Mouse (Mus musculus) T-helper 17 cell (primary cell): ENCODE measurements around the gene Rgr.

Experiments used
- in situ Hi-C, 2 experiments: fragments of 300-600 bp; cut with MboI, MseI; formaldehyde crosslinking; loops; 1 replicate in 1 of 2; 2 replicates in 1 of 2; pipeline ENCODE4 v1.15.1; 2025; ENCODE audit warnings: high pct_unique_total_duplicates in 2 of 2

Rgr gene

DNA sequence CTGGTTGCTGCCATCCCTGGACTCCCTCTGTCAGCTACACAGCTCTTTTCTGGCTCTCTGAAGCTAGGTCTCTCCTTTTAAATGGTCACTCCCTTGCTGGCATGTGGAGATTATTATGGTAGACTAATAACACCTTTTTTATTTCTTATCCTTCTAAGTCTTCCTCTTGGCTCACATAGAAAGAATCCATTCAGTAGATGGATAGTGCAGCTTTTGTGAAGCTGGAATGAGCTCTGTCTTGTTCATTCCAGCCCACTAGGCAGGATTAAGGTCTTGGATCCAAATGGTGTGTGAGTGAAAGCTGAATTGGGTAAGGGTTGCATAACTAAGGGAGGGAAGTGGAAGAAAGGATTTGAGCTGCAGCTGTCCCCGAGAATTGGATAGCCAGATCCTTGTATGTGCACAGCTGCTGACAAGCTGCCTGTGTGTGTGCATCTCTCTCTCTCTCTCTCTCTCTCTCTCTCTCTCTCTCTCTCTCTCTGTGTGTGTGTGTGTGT lies at the start of gene Rgr:
TSS of gene Rgr (minus strand) at position 51 of the 497 bp plus-strand sequence.
- in situ Hi-C loops: no loop called here

DNA sequence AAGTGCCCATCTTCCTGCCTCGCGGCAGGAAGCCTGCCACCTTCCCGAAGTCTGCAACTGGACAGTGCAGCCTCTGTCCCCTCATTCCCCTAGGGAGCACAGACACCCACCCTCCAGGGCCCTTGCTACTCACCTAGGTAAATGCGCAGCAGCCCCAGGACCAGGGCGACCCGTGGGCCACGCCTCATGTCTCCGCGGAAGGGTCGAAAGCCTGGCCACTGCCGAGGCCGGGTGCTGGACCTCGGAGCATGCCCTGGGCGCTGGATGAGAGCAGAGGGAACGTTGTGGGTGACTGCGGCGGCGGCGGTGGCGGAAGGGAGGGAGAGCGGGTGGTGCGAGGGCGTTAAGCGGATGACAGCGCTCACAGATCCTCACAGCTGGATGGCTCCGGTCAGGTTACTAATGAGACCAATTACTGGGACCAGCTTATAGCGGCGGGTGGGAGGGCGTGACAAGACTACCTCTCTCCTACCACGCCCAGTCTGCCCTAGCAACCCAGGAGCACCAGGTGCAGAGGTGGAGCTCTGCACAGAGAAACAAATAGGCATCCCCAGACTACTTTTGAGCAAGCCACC lies 49.3 kb upstream of the Rgr start, which contains the start of gene Cdhr1:
TSS of gene Cdhr1 (minus strand) at position 392 of the 575 bp plus-strand sequence.
- in situ Hi-C loops: no loop called here

DNA sequence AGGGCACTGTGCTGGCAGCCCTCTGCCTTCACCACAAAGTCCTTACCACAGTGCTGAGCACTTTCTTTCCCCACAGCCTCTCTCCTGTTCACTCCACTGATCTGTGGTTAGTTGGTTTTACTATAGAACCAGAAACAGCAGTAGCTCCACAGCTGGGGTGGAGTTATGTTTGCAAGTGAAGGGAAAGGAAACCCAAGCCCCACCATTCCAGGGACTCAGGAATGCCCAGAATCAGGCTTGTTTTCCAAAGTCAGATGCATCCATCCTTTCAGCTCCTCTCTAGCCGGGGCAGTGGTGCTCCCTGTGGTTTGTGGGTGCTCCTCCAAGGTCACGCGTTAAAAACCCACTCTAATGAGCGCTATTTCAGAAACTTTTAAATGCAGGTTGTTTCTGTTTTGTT lies 46.8 kb upstream of the Rgr start:
- in situ Hi-C loops: no loop called here

DNA sequence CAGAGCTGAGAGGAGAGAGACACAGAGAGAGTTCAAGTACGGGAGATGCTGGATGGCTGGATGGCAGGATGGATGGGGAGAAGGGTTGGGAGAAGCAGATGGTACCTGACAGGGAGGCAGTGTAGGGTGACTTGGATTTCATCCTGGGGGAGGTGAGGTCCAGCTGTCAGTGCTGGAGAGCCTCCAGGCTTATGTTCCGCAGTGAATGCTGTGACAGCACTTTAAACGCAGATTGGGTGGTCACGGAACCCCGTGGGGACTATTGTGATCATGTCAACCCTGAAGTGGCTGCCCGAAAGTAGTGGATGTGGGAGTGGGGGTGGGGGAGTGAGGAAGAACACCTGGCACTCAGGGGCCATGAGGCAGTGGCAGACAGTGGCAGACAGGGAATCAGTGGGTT lies 45.7 kb upstream of the Rgr start:
- in situ Hi-C loops: no loop called here

DNA sequence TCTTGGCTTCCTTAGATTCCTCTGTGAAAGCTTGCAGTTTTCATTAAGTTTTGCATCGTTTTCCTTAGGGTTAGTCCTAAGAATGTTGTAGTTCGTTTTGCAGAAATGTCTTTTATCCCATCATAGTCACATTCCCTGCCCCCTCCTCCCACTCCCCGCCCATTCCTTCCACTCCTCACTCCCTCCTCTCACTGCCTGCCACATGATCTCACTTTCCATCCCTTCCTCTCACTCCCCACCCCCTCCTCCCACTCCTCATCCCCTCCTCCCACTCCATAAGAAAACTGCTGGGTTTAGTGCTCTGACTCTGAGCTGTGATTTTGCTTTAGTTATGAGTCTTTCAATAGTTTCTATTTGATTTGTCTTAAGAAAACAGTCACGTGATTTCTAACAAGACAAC lies 35.0 kb upstream of the Rgr start:
- in situ Hi-C loops: no loop called here

DNA sequence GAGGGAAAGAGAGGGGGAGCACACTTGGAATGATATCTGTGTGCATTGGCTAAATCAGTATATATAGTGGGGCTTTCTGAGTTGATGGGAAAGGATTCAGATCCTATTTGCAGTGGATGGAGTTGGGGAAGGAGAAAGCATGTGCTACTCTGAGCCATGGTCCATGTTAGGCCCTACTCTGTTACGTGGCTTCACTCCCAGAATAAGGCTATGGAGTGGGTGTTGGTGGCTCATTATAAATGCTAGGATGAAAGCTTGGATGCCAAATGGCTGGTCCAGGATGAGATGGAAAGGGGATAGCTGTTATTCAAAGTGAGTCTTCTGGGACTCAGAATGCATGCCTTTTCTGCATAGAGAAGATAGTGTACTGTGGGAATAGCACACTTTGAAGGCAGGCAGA lies 32.0 kb upstream of the Rgr start:
- in situ Hi-C loops: no loop called here

DNA sequence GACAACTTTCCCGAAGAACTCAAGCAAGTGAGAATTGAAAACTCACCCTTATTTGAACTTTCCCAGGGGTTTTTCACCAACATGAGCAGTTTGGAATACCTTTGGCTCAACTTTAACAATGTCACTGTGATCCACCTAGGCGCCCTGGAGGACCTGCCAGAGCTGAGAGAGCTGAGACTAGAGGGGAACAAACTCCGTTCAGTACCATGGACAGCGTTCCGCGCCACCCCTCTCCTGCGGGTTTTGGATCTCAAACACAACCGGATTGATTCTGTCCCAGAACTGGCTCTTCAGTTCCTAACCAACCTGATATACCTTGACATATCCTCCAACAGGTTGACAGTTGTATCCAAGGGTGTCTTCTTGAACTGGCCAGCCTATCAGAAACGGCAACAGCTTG lies 19.8 kb upstream of the Rgr start:
- in situ Hi-C loops: no loop called here

DNA sequence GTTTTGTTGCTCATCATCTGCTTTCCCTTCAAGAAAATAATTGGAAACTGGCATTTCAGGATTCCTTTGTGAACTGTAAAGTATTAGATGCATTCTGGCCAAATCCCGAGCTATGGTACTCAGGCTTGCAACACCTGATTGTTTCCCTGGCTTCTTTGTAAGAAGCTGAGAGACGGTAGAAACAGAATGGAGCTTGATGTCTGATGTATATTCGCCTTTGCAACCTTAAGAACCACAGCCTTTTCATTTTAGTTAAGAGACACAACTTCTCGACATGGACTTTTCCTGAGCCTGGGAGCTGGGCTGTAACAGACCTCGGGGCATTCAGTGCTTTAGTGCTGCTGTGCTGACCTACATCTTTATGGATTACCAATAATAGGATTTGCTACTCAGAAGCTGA lies 18.9 kb upstream of the Rgr start, which contains the start of gene Lrit2:
TSS of gene Lrit2 (plus strand) at position 301 of the 400 bp plus-strand sequence.
- in situ Hi-C loops: no loop called here

DNA sequence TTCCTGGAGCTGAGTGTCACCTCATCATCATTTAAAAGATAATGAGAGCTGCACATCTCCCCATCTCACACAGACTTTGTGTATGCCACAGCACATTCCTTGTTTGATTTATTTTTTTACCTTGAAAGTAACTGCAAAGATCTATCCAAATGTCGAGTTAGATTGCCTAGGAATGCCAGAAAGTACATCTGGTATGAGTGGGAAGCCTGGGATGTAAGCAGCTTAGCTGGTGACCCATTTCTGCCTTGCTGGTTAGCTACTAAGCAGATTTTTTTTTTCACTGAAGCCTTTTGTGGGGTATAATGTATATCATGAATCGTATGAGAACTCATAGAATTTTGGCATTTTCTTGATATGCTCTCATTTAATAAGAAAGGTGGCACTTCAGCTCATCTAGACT lies 17.9 kb upstream of the Rgr start:
- in situ Hi-C loops: no loop called here

DNA sequence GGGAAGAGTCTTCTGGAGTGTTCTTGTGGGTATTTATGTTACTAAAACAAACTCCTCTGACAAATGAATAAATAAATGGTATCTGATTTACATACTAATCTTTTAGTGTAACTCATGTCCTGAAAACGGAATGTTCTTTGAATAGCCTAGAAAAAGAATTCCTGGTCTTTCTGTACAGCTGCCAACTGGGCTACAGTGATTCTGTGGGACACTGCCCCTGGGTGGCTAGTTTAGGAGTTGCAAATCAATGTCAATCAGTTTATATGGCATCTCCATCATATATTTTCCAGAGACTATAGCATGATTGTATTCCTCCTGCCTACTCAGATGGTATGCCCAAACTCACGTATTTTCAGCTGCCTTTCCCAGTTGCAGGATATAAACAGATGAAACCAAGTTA lies 16.1 kb upstream of the Rgr start:
- in situ Hi-C loops: no loop called here

DNA sequence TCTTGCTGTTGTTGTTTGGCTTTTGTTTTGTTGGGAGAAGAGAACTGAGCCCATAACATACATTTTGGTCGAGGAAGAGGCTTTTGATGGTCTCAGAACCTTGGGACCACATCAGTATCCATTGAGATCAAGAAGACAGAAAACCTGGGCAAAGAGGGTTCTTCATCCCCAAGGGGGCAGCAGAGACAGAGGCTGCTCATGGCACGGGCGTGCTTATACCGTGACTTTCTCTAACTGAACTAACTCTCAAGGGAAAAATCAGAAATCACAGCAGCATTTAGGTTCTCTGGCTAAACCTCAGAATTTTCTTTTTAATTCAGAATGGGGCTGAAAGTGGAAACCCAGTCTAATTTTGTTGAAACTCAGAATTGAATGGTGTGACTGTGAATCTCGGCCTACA lies 14.3 kb downstream of the Rgr start:
- in situ Hi-C loops: no loop called here

DNA sequence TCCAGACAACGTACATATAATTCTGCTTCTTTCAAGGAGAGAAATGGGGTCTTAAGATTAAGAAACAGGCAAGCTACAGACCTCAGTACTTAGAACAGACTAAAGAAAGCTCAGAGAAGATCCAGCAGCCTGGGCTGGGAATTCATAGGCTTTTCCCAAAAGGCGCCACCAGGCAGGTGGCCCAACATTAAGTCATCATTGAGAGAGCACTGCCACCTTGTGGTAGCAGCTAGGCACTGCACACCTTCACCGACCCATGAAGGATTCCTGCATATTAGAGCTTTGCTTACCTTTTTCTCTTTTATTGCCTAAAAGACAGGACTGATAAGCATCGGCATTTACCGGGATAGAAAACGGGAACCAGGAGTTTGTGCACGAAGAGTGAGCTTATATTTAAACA lies 15.5 kb downstream of the Rgr start:
- in situ Hi-C loops: no loop called here

DNA sequence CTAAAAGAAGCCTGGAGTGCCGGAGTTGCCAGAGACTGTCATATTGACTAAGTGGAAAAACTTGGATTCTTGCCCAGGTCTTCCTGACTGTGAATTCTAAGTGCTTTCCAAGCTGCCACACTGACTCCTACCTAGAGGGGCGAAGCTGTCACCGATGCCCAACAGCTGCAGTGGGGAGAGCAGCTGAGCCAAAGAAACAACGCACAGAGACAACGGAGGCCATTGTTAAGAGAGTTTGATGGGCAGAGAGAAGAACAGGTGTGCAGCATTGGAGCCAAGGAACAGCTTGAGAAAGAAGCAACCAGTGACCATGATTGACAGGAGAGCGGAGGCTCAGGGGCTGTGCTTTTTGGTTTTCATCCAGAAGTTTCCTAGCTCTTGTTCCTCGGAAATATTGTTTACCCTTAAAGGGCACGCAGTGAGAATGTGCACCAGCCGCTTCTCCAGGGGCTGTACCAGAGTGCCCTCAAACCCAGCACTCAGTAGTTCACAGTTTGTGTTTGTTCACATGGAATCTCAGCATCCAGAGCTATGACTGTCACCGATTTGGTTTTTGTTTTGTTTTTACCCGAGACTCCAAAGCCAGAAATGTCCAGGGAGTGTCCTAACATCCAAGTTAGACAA lies 16.2 kb downstream of the Rgr start:
- in situ Hi-C loops: no loop called here

DNA sequence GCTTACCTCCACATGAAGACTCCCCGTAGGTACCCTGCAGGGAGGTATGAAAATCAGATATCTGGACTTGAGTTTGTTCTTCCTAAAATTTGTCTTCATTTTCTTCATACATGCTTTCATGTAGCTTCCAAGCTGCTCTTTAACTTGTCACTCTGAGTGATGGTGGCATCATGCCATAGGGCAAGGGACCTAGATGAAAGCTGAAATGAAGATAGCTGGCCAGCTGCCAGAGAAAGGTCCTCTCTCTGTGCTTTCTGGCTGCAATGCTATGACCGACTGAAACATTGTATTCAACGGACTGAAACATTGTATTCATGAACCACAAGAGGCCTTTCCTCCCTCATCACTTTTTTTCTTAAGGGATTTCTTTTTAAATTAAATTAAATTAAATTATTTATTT lies 20.2 kb downstream of the Rgr start:
- in situ Hi-C loops: no loop called here

DNA sequence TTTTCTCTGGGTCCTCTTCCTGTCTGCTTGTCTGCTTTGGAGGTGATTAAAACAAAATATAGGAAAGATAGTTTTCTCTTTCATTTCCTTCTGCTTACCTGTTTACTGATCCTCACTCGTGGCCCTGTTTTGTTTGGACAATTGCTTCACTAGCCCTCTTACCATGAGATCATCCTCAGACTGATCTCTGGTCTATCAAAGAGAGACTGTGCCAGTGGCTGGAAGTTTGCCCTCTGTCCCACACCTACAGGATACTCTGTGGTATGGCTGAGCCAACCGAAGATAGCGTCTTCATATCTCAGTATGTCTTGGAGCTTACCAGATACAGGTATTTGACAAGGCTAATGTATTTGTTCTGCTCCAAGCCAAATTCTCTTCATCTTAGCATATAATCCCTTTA lies 20.8 kb downstream of the Rgr start:
- in situ Hi-C loops: no loop called here

DNA sequence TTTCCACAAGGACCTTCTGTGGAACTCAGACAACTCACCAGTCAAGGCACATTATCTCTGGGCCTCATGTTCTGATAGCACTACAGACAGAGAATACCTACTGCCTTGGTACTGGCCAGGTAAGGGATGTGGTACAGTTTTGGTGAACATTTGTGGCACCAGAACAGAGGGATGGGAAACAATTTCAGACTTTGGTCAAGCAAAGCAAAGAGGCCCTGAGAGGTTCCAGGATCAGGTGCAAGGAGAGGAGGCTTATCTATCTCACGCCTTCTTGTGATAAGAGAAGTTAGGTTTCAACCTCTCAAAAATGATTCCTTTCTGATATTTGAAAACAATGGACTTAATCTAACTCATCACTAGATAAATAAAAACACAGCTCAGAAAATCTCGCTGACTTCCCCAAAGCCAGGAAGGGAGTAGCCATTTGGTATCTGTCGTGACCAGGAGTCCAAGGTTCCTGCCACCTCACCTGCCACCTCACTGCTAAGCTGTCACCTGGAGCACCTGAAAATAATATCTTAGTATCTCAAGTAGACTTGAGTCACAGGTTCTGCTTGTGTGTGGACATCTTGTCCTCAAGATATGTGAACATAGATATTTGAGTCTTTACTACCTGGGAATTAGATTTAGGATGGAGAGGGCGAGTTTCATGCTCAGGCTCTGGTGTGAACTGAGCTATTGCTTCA lies 21.4 kb downstream of the Rgr start:
- in situ Hi-C loops: no loop called here

DNA sequence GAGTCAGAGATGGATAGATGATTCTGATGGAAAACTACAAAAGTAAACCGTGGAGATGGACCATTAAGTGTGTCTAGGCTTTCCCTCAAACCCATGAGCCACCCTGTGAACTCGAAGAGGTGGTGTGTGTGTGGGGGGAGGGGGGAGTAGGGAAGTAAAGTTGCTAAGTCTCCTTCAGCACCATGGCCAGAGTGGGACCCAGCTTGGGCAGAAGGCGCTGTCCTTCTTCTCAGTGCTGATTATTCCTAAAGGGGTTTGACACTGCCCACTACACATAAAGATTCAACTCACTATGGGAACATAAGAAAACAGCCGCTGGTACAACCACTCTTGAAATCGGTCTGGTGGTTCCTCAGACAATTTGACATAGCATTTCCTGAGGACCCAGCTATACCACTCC lies 32.9 kb downstream of the Rgr start:
- in situ Hi-C loops: no loop called here

DNA sequence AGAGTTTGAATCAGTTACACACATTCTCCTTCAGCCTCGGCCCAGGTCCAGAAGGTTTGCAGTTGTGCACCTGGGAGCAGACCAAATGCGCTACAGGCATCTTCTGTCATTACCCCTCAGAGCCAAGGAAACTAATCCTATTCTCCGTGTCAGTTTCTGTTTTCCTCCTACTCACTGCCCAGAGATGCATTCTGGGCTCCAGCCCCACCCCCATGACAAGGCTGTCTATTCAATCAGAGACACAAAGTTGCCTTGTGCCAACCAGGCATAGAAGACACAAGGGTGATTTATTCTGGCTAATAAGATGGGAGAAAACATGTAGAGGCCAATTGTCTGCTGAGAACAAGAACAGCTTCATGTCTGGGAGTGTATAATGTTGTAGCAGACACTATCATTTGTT lies 35.1 kb downstream of the Rgr start:
- in situ Hi-C loops: no loop called here

DNA sequence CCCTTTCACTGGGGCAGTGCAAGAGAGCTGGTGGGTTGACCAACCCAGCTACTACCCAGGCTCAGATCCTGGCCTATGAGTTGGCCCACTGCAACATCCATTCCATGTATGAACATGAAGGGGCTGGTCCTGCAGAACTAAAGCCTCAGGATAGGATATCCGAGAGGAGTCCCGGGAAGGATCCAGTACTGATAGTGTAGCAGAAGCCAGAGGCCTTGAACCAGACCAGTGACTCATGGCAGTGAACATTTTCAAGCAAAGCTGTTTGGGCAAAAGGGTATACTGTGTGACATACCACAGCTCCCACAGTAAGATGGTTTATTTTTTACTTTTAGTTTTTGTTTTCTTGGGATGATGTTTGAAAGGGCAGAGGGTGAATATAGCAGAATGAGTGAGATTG lies 39.1 kb downstream of the Rgr start:
- in situ Hi-C loops: no loop called here

DNA sequence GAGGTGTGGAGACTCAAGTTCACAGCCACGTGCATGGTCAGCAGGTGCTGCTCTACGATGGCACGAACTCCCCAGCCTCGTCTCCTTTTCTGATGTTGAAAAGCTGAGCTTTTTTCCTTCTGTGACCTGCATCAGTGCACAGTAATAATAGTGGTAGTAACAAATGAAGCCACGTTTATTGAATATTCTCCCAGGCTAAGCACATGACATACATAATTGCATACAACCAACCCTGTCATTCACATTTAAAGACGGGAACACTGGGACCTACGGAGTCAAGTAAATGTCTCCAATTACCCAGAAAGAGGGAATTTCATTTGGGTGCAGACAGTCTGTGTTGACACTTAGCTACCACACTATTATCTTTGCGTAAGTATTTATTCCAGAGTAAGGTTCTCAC lies 42.3 kb downstream of the Rgr start:
- in situ Hi-C loops: no loop called here

DNA sequence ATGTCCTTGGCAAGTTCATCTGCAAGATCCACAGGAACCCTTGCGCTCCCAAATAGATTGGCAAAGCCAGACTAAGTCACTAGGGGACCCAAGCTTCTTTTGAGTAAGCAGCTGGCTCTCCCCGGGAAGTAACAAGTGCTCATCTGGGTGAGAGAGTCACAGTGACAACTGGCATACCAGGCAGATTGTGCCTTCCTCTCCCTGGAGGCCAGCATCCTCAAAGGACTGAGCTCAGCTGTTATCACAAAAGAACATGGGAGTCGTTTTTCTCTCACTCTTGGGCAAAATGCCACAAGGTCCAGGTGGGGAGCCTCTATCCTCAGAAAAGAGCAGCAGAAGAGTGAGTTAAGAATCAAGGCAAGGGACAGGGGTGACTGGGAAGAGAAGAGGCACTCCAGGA lies 42.9 kb downstream of the Rgr start:
- in situ Hi-C loops: no loop called here

DNA sequence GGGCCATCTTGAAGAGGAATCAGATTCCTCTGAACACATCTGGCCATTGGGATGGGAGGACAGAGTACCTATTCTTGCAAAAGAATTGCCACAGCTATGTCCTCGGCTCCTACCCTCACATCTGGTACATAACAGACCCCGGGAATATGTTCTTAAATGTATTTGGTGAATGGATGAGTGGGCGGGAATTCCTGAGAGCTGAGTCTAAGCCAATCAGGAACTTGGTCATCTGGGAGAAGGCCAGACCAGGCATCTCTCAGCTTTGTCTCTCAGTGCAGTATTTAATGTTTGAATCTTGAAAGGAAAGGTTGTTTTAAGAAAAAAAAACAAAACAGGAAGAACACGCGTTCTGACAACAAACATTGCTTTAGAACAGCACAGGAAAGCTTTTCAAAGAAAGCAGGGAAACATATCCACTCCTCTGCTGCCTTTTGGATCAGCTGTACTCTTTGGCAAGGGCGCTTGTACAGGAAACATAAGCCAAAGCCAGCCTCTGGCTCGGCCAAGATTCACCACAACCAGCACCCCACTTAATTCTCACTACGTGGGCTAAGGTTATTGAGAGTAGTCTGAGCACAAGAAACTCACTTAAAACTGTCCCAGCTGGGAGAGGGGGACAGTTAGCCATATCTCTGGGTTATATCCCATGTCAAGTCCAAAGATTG lies 45.2 kb downstream of the Rgr start:
- in situ Hi-C loops: no loop called here

DNA sequence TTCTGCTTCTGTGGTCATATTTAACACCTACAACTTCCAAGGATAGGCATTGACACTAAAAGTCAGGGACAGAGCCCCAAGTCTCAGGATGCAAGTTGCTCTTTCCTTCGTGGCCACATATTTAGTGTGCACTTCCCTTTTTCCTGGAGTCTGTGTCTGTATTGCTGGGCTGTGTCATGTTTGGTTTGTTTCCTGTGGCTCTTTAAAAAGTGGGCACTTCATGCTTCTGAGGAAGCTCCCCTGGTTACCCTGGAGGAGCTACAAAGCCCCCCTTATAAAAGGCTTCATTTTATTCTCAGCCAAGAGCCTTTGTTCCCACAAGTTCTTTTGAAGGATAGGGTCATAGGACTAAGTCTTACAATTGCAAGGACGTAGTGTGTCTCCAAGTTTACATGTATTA lies 45.9 kb downstream of the Rgr start:
- in situ Hi-C loops: no loop called here
